Mouse (Mus musculus) MEL (cell line): ENCODE results near the gene Trpm2. TPM values are rescaled to one million over a fixed set of nuclear protein-coding genes. Genes with fewer than 3 reads are reported as not detected.
A peak's percentile ranks its signal among the peaks of the same experiment; 100 is the strongest.

Experiments used
- DNase-seq: peaks from one replicate; pipeline ENCODE4 v3.0.0; 2011; ENCODE audit warnings: low read depth, low spot score
- H3K27ac ChIP-seq: 2 replicates; pipeline ENCODE4 v1.5.1; 2012; ENCODE audit warnings: low read depth, mild to moderate bottlenecking, control low read depth, low read length, moderate library complexity; ENCODE audit not compliant: control insufficient read depth
- H3K27me3 ChIP-seq, 2 experiments: fragments of 150-350 bp in 1 of 2; sonication (generic) in 1 of 2; 2 replicates each; pipeline ENCODE4 v1.6.1; 2012; ENCODE audit warnings: low read length in 2 of 2, mild to moderate bottlenecking in 2 of 2, improper control_type of control experiment in 1 of 2, moderate library complexity in 1 of 2; ENCODE audit not compliant: insufficient read depth in 2 of 2, control insufficient read depth in 1 of 2
- H3K36me3 ChIP-seq, 2 experiments: 2 replicates each; pipeline ENCODE4 v1.6.1; 2012 to 2014; ENCODE audit warnings: low read length in 2 of 2, improper control_type of control experiment in 1 of 2, inconsistent platforms in 1 of 2, mild to moderate bottlenecking in 1 of 2; ENCODE audit not compliant: insufficient read depth in 2 of 2, control insufficient read depth in 1 of 2
- H3K4me1 ChIP-seq, 2 experiments: fragments of 150-350 bp in 1 of 2; sonication (generic) in 1 of 2; 2 replicates each; pipeline ENCODE4 v1.6.1; 2012; ENCODE audit warnings: low read length in 2 of 2, improper control_type of control experiment in 1 of 2, mild to moderate bottlenecking in 1 of 2; ENCODE audit not compliant: insufficient read depth in 2 of 2, control insufficient read depth in 1 of 2
- H3K4me3 ChIP-seq, 2 experiments: fragments of 150-350 bp in 1 of 2; sonication (generic) in 1 of 2; 2 replicates each; pipeline ENCODE4 v1.5.1; 2012; ENCODE audit warnings: low read depth in 2 of 2, low read length in 2 of 2, mild to moderate bottlenecking in 2 of 2, moderate library complexity in 2 of 2, control low read depth in 1 of 2, improper control_type of control experiment in 1 of 2; ENCODE audit not compliant: control insufficient read depth in 1 of 2, insufficient read depth in 1 of 2
- H3K79me2 ChIP-seq: 2 replicates; pipeline ENCODE4 v1.6.1; 2012; ENCODE audit warnings: mild to moderate bottlenecking, low read length, moderate library complexity; ENCODE audit not compliant: control insufficient read depth, poor library complexity, insufficient read depth
- H3K9ac ChIP-seq: 2 replicates; pipeline ENCODE4 v1.6.1; 2012; ENCODE audit warnings: low read depth, mild to moderate bottlenecking, control low read depth, low read length, moderate library complexity; ENCODE audit not compliant: control insufficient read depth, poor library complexity, severe bottlenecking
- H3K9me3 ChIP-seq: fragments of 150-350 bp; sonication (generic); replicated peaks from 2 replicates; pipeline ENCODE4 v1.6.1; 2012; ENCODE audit warnings: mild to moderate bottlenecking, low read length, improper control_type of control experiment, moderate library complexity; ENCODE audit not compliant: insufficient read depth
- BHLHE40 ChIP-seq: IDR thresholded peaks from 2 replicates; pipeline ENCODE4 v1.6.1; 2012; ENCODE audit warnings: low read depth, mild to moderate bottlenecking, inconsistent platforms, low read length, improper control_type of control experiment, borderline replicate concordance
- CHD1 ChIP-seq: IDR thresholded peaks from 2 replicates; pipeline ENCODE4 v1.6.1; 2012; ENCODE audit warnings: low read depth, mild to moderate bottlenecking, inconsistent platforms, low read length, improper control_type of control experiment
- CHD2 ChIP-seq: IDR thresholded peaks from 2 replicates; pipeline ENCODE4 v1.6.1; 2011; ENCODE audit warnings: low read length, improper control_type of control experiment
- CTCF ChIP-seq, 3 experiments: IDR thresholded peaks in 2 of 3; conservative IDR thresholded peaks in 1 of 3; 2 replicates each; pipeline ENCODE4 v1.5.1; 2011 to 2012; ENCODE audit warnings: low read length in 3 of 3, low read depth in 2 of 3, mild to moderate bottlenecking in 2 of 3, improper control_type of control experiment in 1 of 3, inconsistent platforms in 1 of 3, mixed read lengths in 1 of 3, moderate library complexity in 1 of 3; ENCODE audit not compliant: control insufficient read depth in 1 of 3, insufficient read depth in 1 of 3, poor library complexity in 1 of 3, severe bottlenecking in 1 of 3
- E2F4 ChIP-seq: IDR thresholded peaks from 2 replicates; pipeline ENCODE4 v1.6.1; 2011; ENCODE audit warnings: low read depth, low read length, improper control_type of control experiment, borderline replicate concordance
- EP300 ChIP-seq, 2 experiments: IDR thresholded peaks; 2 replicates each; pipeline ENCODE4 v1.6.1; 2011; ENCODE audit warnings: improper control_type of control experiment in 2 of 2, low read length in 2 of 2, low read depth in 1 of 2, mild to moderate bottlenecking in 1 of 2
- ETS1 ChIP-seq: IDR thresholded peaks from 2 replicates; pipeline ENCODE4 v1.6.1; 2012; ENCODE audit warnings: low read depth, mild to moderate bottlenecking, inconsistent platforms, low read length, improper control_type of control experiment, moderate library complexity
- GATA1 ChIP-seq: IDR thresholded peaks from 2 replicates; pipeline ENCODE4 v1.6.1; 2011; ENCODE audit warnings: low read depth, low read length, improper control_type of control experiment
- HCFC1 ChIP-seq: IDR thresholded peaks from 2 replicates; pipeline ENCODE4 v1.6.1; 2012; ENCODE audit warnings: low read depth, mild to moderate bottlenecking, inconsistent platforms, low read length, improper control_type of control experiment, moderate library complexity
- MXI1 ChIP-seq: IDR thresholded peaks from 2 replicates; pipeline ENCODE4 v1.6.1; 2011; ENCODE audit warnings: mild to moderate bottlenecking, low read depth, low read length, improper control_type of control experiment
- NELFE ChIP-seq: IDR thresholded peaks from 2 replicates; pipeline ENCODE4 v1.6.1; 2011; ENCODE audit warnings: low read depth, low read length, improper control_type of control experiment
- POLR2A ChIP-seq, 2 experiments: IDR thresholded peaks; 2 replicates each; pipeline ENCODE4 v1.6.1; 2011 to 2012; ENCODE audit warnings: low read length in 2 of 2, mild to moderate bottlenecking in 2 of 2, control low read depth in 1 of 2, improper control_type of control experiment in 1 of 2, low read depth in 1 of 2, moderate library complexity in 1 of 2; ENCODE audit not compliant: control insufficient read depth in 1 of 2, insufficient read depth in 1 of 2, poor library complexity in 1 of 2
- RCOR1 ChIP-seq: IDR thresholded peaks from 2 replicates; pipeline ENCODE4 v1.6.1; 2012; ENCODE audit warnings: low read depth, mild to moderate bottlenecking, inconsistent platforms, low read length, improper control_type of control experiment
- TAL1 ChIP-seq: IDR thresholded peaks from 2 replicates; pipeline ENCODE4 v1.6.1; 2012; ENCODE audit warnings: mild to moderate bottlenecking, inconsistent platforms, low read length, moderate library complexity, mixed read lengths
- TBP ChIP-seq: IDR thresholded peaks from 2 replicates; pipeline ENCODE4 v1.8.0; 2011; ENCODE audit warnings: low read depth, low read length, improper control_type of control experiment
- USF2 ChIP-seq, 2 experiments: IDR thresholded peaks; 2 replicates each; pipeline ENCODE4 v1.6.1; 2011 to 2012; ENCODE audit warnings: improper control_type of control experiment in 2 of 2, low read length in 2 of 2, borderline replicate concordance in 1 of 2, inconsistent platforms in 1 of 2, low read depth in 1 of 2, mild to moderate bottlenecking in 1 of 2; ENCODE audit not compliant: insufficient read depth in 1 of 2
- ZC3H11A ChIP-seq: IDR thresholded peaks from 2 replicates; pipeline ENCODE4 v1.6.1; 2012; ENCODE audit warnings: low read depth, mild to moderate bottlenecking, inconsistent platforms, low read length, improper control_type of control experiment
- ZKSCAN1 ChIP-seq: IDR thresholded peaks from 2 replicates; pipeline ENCODE4 v1.6.1; 2012; ENCODE audit warnings: low read depth, mild to moderate bottlenecking, inconsistent platforms, low read length, improper control_type of control experiment, moderate library complexity
- ZMIZ1 ChIP-seq: IDR thresholded peaks from 2 replicates; pipeline ENCODE4 v1.6.1; 2012; ENCODE audit warnings: low read depth, mild to moderate bottlenecking, inconsistent platforms, low read length, improper control_type of control experiment, moderate library complexity
- polyA plus RNA-seq, 2 experiments: library from polyadenylated mRNA; stranded (reverse) in 1 of 2; unstranded in 1 of 2; fragments of >175 nt in 1 of 2; fragments of >200 nt in 1 of 2; gene quantifications; 2 replicates each; pipeline versions ENCODE4 v1.2.1 to v1.2.4; 2012; ENCODE audit warnings: low replicate concordance in 2 of 2, low read depth in 1 of 2; ENCODE audit not compliant: insufficient read length in 2 of 2, insufficient read depth in 1 of 2, missing spikeins in 1 of 2
- total RNA-seq: library from RNA; depleted of rRNA; stranded (reverse); fragments of 300-350 nt; gene quantifications from 2 replicates; pipeline ENCODE4 v1.2.3, GENCODE M21; 2012

The Trpm2 gene
- total and polyA plus RNA-seq, 3 experiments = 7.8 to 18.5 TPM; not detected in 1

- TF ChIP-seq GATA1 (no peak), ETS1 (no peak), CHD1 (no peak), CHD2 (no peak), CTCF (IDR thresholded peaks at IDR 0.05 in 2 of 3, conservative IDR thresholded peaks at IDR 0.05 in 1 of 3; ENCODE audit: control insufficient read depth in 1 of 3, insufficient read depth in 1 of 3, low read depth in 2 of 3, low read length in 3 of 3, poor library complexity in 1 of 3, severe bottlenecking in 1 of 3) (no peak), RCOR1 (no peak), ZKSCAN1 (no peak), EP300 (IDR thresholded peaks at IDR 0.05; ENCODE audit: low read depth in 1 of 2, low read length in 2 of 2) (no peak)
Measured at GRCm38 (mm10) chr10:77902894-77903715, 67.3 kb downstream of the Trpm2 start (continued).

DNA sequence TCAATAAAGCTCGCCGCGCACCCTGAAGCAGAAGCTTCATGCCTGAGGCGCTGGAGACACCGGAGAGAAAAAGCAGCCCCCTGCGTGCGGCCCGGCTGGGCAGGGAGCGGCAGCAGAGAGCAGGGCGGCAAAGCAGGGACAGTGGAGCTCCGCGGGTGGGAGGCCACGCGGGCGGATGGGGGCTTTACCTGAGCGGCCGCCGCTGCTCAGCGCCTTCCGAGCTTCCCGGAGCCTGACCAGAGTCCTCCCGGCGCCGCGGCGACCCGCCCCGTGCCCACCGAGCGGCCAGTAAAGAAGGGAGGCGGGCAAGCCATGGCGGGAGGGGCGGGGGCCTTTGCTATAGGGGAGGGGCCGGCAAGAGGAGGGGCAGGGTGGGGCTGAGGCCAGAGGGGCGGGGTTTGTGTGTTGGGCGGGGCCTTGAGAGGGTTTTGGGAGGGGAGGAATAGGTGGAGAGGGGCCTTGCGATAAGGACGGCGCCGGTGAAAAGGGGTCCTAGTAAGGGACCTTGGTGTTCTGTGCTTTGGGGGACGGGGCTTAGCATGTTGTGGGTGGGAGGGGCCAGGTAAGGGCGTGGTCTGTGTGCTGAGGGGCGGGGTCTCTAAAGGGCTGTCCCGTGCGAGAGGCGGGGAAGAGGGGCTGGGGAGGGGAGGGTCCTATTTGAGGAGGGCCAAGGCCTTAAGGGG, 68.0 kb downstream of the Trpm2 start, which contains the start of gene Lrrc3:
Gene Lrrc3 (minus strand): TSS at position 326 of the 683 bp plus-strand sequence.
- H3K79me2 ChIP-seq = no peaks in the 10 kb centered on the region
- TF ChIP-seq TBP (peak; percentile 82; the same call in 1 of the 2 replicates), BHLHE40 (peak; percentile 31; the same call in 1 of the 2 replicates), MXI1 (peak; percentile 51; the same call in 1 of the 2 replicates), CTCF (IDR thresholded peaks at IDR 0.05 in 2 of 3, conservative IDR thresholded peaks at IDR 0.05 in 1 of 3; ENCODE audit: control insufficient read depth in 1 of 3, insufficient read depth in 1 of 3, low read depth in 2 of 3, low read length in 3 of 3, poor library complexity in 1 of 3, severe bottlenecking in 1 of 3) (peak in 2 of 3 experiments; percentile 7 to 8; a peak in 1 of 6 replicates), TAL1 (no peak), NELFE (0 out of 2 replicates have a peak, but pooled peaks have one; percentile 26), USF2 (IDR thresholded peaks at IDR 0.05; ENCODE audit: borderline replicate concordance in 1 of 2, insufficient read depth in 1 of 2, low read depth in 1 of 2, low read length in 2 of 2) (no peak), ZMIZ1 (peak; percentile 77; the same call in 1 of the 2 replicates), ZC3H11A (no peak), HCFC1 (0 out of 2 replicates have a peak, but pooled peaks have one; percentile 12), GATA1 (no peak), POLR2A (IDR thresholded peaks at IDR 0.05; ENCODE audit: control insufficient read depth in 1 of 2, insufficient read depth in 1 of 2, low read depth in 1 of 2, low read length in 2 of 2, poor library complexity in 1 of 2) (peak in 1 of 2 experiments; percentile 56; a peak in 1 of 4 replicates), E2F4 (no peak)
- TF ChIP-seq, all 39 proteins: peak for 8
- no peaks in the 10 kb centered on the region for H3K9me3 ChIP-seq
- DNase-seq = peak; percentile 85
- peak within 1 kb of the TSS; percentile 67 for H3K9ac ChIP-seq
- peak within 1 kb of the TSS; percentile 16; the same call in 1 of the 2 replicates for H3K27ac ChIP-seq
- H3K4me1 ChIP-seq = no peaks in the 10 kb centered on the region; a peak in 1 of 4 replicates
- H3K36me3 ChIP-seq = peaks cover 0 to 7% of the 10 kb centered on the region in 2 experiments; a peak in 1 of 4 replicates
- H3K4me3 ChIP-seq = peak within 1 kb of the TSS; percentile 71 to 81
- no peaks in the 10 kb centered on the region; a peak in 1 of 4 replicates for H3K27me3 ChIP-seq
